Mouse (Mus musculus) ES-E14 (cell line): ENCODE data around the gene Myh3.

ENCODE experiments used
- HCFC1 ChIP-seq: IDR thresholded peaks from 2 replicates; pipeline ENCODE4 v1.6.1; 2012; ENCODE audit warnings: low read length, inconsistent platforms, borderline replicate concordance; ENCODE audit not compliant: insufficient read depth
- MAFK ChIP-seq: IDR thresholded peaks from 2 replicates; pipeline ENCODE4 v1.6.1; 2014; ENCODE audit warnings: mild to moderate bottlenecking, low read depth, low read length, inconsistent platforms; ENCODE audit not compliant: insufficient read depth
- ZNF384 ChIP-seq: IDR thresholded peaks from 2 replicates; pipeline ENCODE4 v1.6.1; 2012; ENCODE audit warnings: low read depth, low read length, inconsistent platforms

- no peak for TF ChIP-seq MAFK
- TF ChIP-seq HCFC1, result no peak
- no peak for TF ChIP-seq ZNF384
Measured at GRCm38 (mm10) chr11:67097709-67098108, 19.6 kb downstream of the Myh3 start.
